Mouse (Mus musculus): ENCODE results near the gene Nup210l. TPM values are rescaled to one million over a fixed set of nuclear protein-coding genes. Genes with fewer than 3 reads are reported as not detected.

Gene Nup210l
- total RNA-seq, 1 experiment from 2014 or later, result 0.37 TPM

- no peak for DNase-seq
Measured at GRCm38 (mm10) chr3:90258521-90258920, 154.6 kb downstream of the Nup210l start.

Small RNA genes within 50 kb of the gene (microRNA-seq; reads per million reads assigned to microRNA genes)
- gene Mir190b, result 13.2 to 14.1 reads per million in 2 experiments

Other genes starting within 250 kb of the Nup210l start
- gene Il6ra, start 190.9 kb upstream of the Nup210l start, total RNA-seq (2021), result 11.3 and 11.5 TPM in 2 replicates
- 33.7 and 46.4 TPM in 2 replicates for gene Atp8b2, start 140.6 kb upstream of the Nup210l start, total RNA-seq (2021)
- gene Hax1, start 105.4 kb upstream of the Nup210l start, total RNA-seq (2021), result 100 and 124 TPM in 2 replicates
- gene 4933434E20Rik, start 52.5 kb upstream of the Nup210l start, total RNA-seq (2021), result 70.8 and 76.3 TPM in 2 replicates
- 164 and 177 TPM in 2 replicates for gene Ubap2l, start 51.5 kb upstream of the Nup210l start, total RNA-seq (2021)
- gene Tpm3, start 31.5 kb upstream of the Nup210l start, total RNA-seq (2021), result 170 and 208 TPM in 2 replicates
- 1,702 and 2,060 TPM in 2 replicates for gene Rps27, start 109.5 kb downstream of the Nup210l start, total RNA-seq (2021)
- 33.7 and 34.3 TPM in 2 replicates for gene Rab13, start 109.6 kb downstream of the Nup210l start, total RNA-seq (2021)
- 58.8 and 58.9 TPM in 2 replicates for gene Jtb, start 127.5 kb downstream of the Nup210l start, total RNA-seq (2021)
- 0.33 and 0.38 TPM in 2 replicates for gene Creb3l4, start 139.4 kb downstream of the Nup210l start, total RNA-seq (2021)
- 106 and 108 TPM in 2 replicates for gene Slc39a1, start 144.0 kb downstream of the Nup210l start, total RNA-seq (2021)
- 37.5 and 51.7 TPM in 2 replicates for gene Crtc2, start 150.0 kb downstream of the Nup210l start, total RNA-seq (2021)
- 6.9 and 12.3 TPM in 2 replicates for gene Dennd4b, start 161.1 kb downstream of the Nup210l start, total RNA-seq (2021)
- 66.4 and 76.6 TPM in 2 replicates for gene Gatad2b, start 189.0 kb downstream of the Nup210l start, total RNA-seq (2021)

Data from adrenal gland, postnatal 14 days (tissue).